ENCODE assay signal across 8 mouse cellular contexts in the genomic region with DNA sequence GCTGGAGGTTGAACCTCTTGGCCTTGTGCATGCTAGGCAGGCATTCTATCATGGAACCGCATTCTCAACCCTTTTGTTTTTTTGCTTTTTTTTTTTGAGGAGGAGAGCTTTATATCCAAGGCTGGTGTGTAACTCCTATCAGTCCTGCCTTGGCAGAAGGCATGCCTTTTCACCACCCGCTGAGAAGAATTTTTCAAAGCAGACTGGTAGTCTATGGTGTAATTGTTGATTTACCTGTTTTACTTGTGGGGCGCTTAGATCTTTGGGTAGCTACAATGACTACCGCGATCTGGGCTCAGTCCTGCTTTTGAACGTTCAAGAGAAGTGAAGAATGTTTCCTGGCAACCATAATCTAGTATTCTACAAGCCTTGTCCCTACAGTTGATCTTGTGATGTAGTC. TPM values are rescaled to one million over a fixed set of nuclear protein-coding genes. Genes with fewer than 3 reads are reported as not detected.
DNase-seq lines count a peak whose midpoint lies in the region; ATAC-seq and TF ChIP-seq lines count a peak whose summit lies in the region.

No protein-coding gene starts in this region.

- H3K27me3 ChIP-seq in E14TG2a.4 (ENCODE audit: insufficient read depth, low read length) = no peaks in the 10 kb centered on the region
- H3K27me3 ChIP-seq in forebrain, embryonic 16.5 days (replicated peaks; ENCODE audit: control insufficient read depth, insufficient read depth, low read length) = no peaks in the 10 kb centered on the region
- no peaks in the 10 kb centered on the region for H3K27me3 ChIP-seq in liver, postnatal 0 days (ENCODE audit: insufficient read depth, low read length)
- no peaks in the 10 kb centered on the region for H3K27me3 ChIP-seq in thymus, adult 2 months (ENCODE audit: control insufficient read depth, insufficient read depth, low read length)

- TF ChIP-seq POLR2A in thymus, adult 2 months (IDR thresholded peaks at IDR 0.05; ENCODE audit: control insufficient read depth, extremely low read depth, insufficient read depth, low read length, poor library complexity) = no peak

- H3K4me1 ChIP-seq in E14TG2a.4 (replicated peaks; ENCODE audit: low read depth, low read length) = peaks cover 22% of the 10 kb centered on the region
- H3K4me1 ChIP-seq in forebrain, embryonic 16.5 days (replicated peaks; ENCODE audit: control insufficient read depth, insufficient read depth, low read length) = peaks cover 19% of the 10 kb centered on the region
- peaks cover 29% of the 10 kb centered on the region for H3K4me1 ChIP-seq in liver, postnatal 0 days (ENCODE audit: insufficient read depth)
- H3K4me1 ChIP-seq in thymus, adult 2 months (replicated peaks; ENCODE audit: control insufficient read depth, insufficient read depth, low read length) = peaks cover 10% of the 10 kb centered on the region

- no peak for TF ChIP-seq EP300 in liver, postnatal 0 days (IDR thresholded peaks at IDR 0.05; ENCODE audit: low read depth)

- 63% methylated on average over 6 of the region's 6 CpGs for WGBS in forebrain, embryonic 16.5 days
- WGBS in liver, postnatal 0 days (ENCODE audit: insufficient replicate concordance) = 44% methylated on average over 6 of the region's 6 CpGs
- WGBS in thymus, adult 2 months = 59% methylated on average over 6 of the region's 6 CpGs

- peak overlapping the region; percentile 93 for H3K4me2 ChIP-seq in forebrain, embryonic 16.5 days (ENCODE audit: low read length)
- peak overlapping the region; percentile 92 for H3K4me2 ChIP-seq in liver, postnatal 0 days (ENCODE audit: low read depth, low read length)

- no peak for ATAC-seq in forebrain, embryonic 16.5 days
- no peak for ATAC-seq in liver, postnatal 0 days
- ATAC-seq in megakaryocyte progenitor cell, adult 5-6 weeks (replicated peaks; ENCODE audit: poor library complexity) = no peak

- no peaks in the 10 kb centered on the region for H3K9me3 ChIP-seq in E14TG2a.4 (ENCODE audit: low read length)
- no peaks in the 10 kb centered on the region for H3K9me3 ChIP-seq in forebrain, embryonic 16.5 days (ENCODE audit: control insufficient read depth, low read length)
- no peaks in the 10 kb centered on the region for H3K9me3 ChIP-seq in liver, postnatal 0 days (ENCODE audit: low read length)

- peak overlapping the region; percentile 81 for H3K9ac ChIP-seq in forebrain, embryonic 16.5 days (replicated peaks; ENCODE audit: low read depth, low read length)
- peak overlapping the region; percentile 92 for H3K9ac ChIP-seq in liver, postnatal 0 days (replicated peaks)

- peak overlapping the region; percentile 94 for H3K4me3 ChIP-seq in E14TG2a.4 (replicated peaks; ENCODE audit: low read length)
- peak overlapping the region; percentile 68 for H3K4me3 ChIP-seq in forebrain, embryonic 16.5 days (replicated peaks; ENCODE audit: low read length)
- peak overlapping the region; percentile 97 for H3K4me3 ChIP-seq in liver, postnatal 0 days (ENCODE audit: low read depth, low read length)
- no peak overlapping the region for H3K4me3 ChIP-seq in thymus, adult 2 months (ENCODE audit: control insufficient read depth, insufficient read depth, low read length)

- peak; percentile 1 for DNase-seq in embryo, embryonic 10.5 days (ENCODE audit: low spot score)
- no peak for DNase-seq in embryo, embryonic 10 days (ENCODE audit: low spot score)
- no peak for DNase-seq in liver, postnatal 0 days
- DNase-seq in layer of hippocampus, postnatal 36 days = no peak
- no peak for DNase-seq in thymus, adult 2 months

- peak overlapping the region; percentile 87; the same call in 1 of the 2 replicates for H3K27ac ChIP-seq in forebrain, embryonic 16.5 days (ENCODE audit: low read length)
- peak overlapping the region; percentile 96; the same call in 1 of the 2 replicates for H3K27ac ChIP-seq in liver, postnatal 0 days (ENCODE audit: low read depth)
- H3K27ac ChIP-seq in thymus, adult 2 months (ENCODE audit: control insufficient read depth, insufficient read depth, low read length) = no peak overlapping the region

- TF ChIP-seq CTCF in E14TG2a.4 (conservative IDR thresholded peaks at IDR 0.05; ENCODE audit: low read length) = no peak
- TF ChIP-seq CTCF in liver, postnatal 0 days (IDR thresholded peaks at IDR 0.05; ENCODE audit: low read depth) = no peak
- TF ChIP-seq CTCF in thymus, adult 2 months (IDR thresholded peaks at IDR 0.05; ENCODE audit: borderline replicate concordance, control insufficient read depth, extremely low read depth, insufficient read depth, low read length, poor library complexity) = no peak

- peaks cover 51% of the 10 kb centered on the region for H3K36me3 ChIP-seq in E14TG2a.4 (ENCODE audit: insufficient read depth, low read length)
- H3K36me3 ChIP-seq in forebrain, embryonic 16.5 days (ENCODE audit: control insufficient read depth, insufficient read depth) = peaks cover 2% of the 10 kb centered on the region; the same call in 1 of the 2 replicates
- H3K36me3 ChIP-seq in liver, postnatal 0 days (replicated peaks; ENCODE audit: insufficient read depth, low read length) = peaks cover 2% of the 10 kb centered on the region
- H3K36me3 ChIP-seq in thymus, adult 2 months (ENCODE audit: control insufficient read depth, insufficient read depth, low read length) = peaks cover 2% of the 10 kb centered on the region

RNA-seq across cellular contexts. Expression of a gene that starts 0.9 kb away (rescaled TPM):
- polyA plus RNA-seq in forebrain, embryonic 16.5 days (2015; fragmentation: Nextera tagmentation; extraction: Ambion mirVana) = 95.7 and 97.8 TPM in 2 replicates
- 48.8 and 52.1 TPM in 2 replicates for polyA plus RNA-seq in liver, postnatal 0 days (2015; fragmentation: Nextera tagmentation; extraction: Ambion mirVana)
- total RNA-seq in layer of hippocampus, postnatal 36 days (2021) = 10 to 100 TPM; 41.1 to 44.5 TPM
- total RNA-seq in megakaryocyte progenitor cell, adult 5-6 weeks (2015) = 73.1 and 84.3 TPM in 2 replicates
- total RNA-seq in megakaryocyte progenitor cell, adult 5-6 weeks (2017) = 99.3 and 118 TPM in 2 replicates
- 40.4 and 41.3 TPM in 2 replicates for polyA plus RNA-seq in thymus, adult 2 months (2012; rRNA removed)

RNA-seq across cellular contexts. Expression of a gene that starts 0.9 kb away (rescaled TPM):
- polyA plus RNA-seq in forebrain, embryonic 16.5 days (2015; fragmentation: Nextera tagmentation; extraction: Ambion mirVana) = 82.1 and 90.0 TPM in 2 replicates
- 17.8 and 19.1 TPM in 2 replicates for polyA plus RNA-seq in liver, postnatal 0 days (2015; fragmentation: Nextera tagmentation; extraction: Ambion mirVana)
- total RNA-seq in layer of hippocampus, postnatal 36 days (2021) = 10 to 100 TPM; 62.1 to 63.0 TPM
- total RNA-seq in megakaryocyte progenitor cell, adult 5-6 weeks (2015) = 48.4 and 58.5 TPM in 2 replicates
- total RNA-seq in megakaryocyte progenitor cell, adult 5-6 weeks (2017) = 46.8 and 48.4 TPM in 2 replicates
- 173 and 229 TPM in 2 replicates for polyA plus RNA-seq in thymus, adult 2 months (2012; rRNA removed)

RNA-seq across cellular contexts. Expression of a gene that starts 36.8 kb away (rescaled TPM):
- 0.35 and 0.76 TPM in 2 replicates for polyA plus RNA-seq in forebrain, embryonic 16.5 days (2015; fragmentation: Nextera tagmentation; extraction: Ambion mirVana)
- 0.28 TPM in 1 of 2 replicates, not detected in the other for polyA plus RNA-seq in liver, postnatal 0 days (2015; fragmentation: Nextera tagmentation; extraction: Ambion mirVana)
- 1 to 10 TPM; 3.2 to 4.9 TPM for total RNA-seq in layer of hippocampus, postnatal 36 days (2021)
- total RNA-seq in megakaryocyte progenitor cell, adult 5-6 weeks (2015) = not detected in 2 replicates
- total RNA-seq in megakaryocyte progenitor cell, adult 5-6 weeks (2017) = not detected in 2 replicates
- polyA plus RNA-seq in thymus, adult 2 months (2012; rRNA removed) = 19.2 and 20.0 TPM in 2 replicates

Comparison
In these comparisons a context has a peak if more than half of its experiments do, and no peak if none do; other contexts are left out.
1. RNA of a gene that starts 36.8 kb away (polyA plus RNA-seq): 19.2 to 20.0 TPM in thymus, adult 2 months; 0.35 to 0.76 TPM in forebrain, embryonic 16.5 days and 0.28 TPM in liver, postnatal 0 days; every median in the first group is over 10 times any median in the second.